Mouse (Mus musculus) ovary, postnatal 36 days (tissue): Measurements from ENCODE around the gene Fam234a.
A peak's percentile ranks its signal among the peaks of the same experiment; 100 is the strongest.
"Not testable (repeated sequence)": the region's sequence is repeated elsewhere in the genome, so short reads cannot be mapped to it uniquely, and the experiment has no call there.

Source experiments
- DNase-seq: peaks from one replicate; pipeline ENCODE4 v3.0.0; 2022; ENCODE audit warnings: low spot score, mixed read lengths

Gene Fam234a

GRCm38 (mm10) chr17:26234386-26234785 is 9.7 kb downstream of the Fam234a start:
- DNase-seq = no peak

- no peak for DNase-seq
These were observed 11.2 kb downstream of the Fam234a start for GRCm38 (mm10) chr17:26232863-26233262.

DNA sequence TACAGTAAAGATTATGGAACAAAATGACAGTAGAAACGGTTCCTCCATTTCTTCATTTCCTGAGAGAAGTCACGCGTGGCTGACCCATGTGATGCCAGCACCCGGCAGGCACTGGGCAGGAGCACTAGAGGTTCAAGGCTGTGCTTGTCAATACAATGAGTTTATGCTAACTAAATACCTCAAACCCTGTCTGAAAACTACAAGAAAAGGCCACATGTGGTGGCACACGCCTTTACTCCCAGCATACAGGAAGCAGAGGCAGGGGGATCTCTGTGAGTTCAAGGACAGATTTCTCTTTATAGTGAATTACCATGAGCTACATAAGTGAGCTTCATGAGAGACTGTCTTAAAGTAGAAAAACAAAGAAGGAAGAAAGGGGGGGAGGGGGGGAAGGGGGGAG is 12.9 kb downstream of the Fam234a start:
- DNase-seq = no peak

- no peak for DNase-seq
These were observed 14.3 kb downstream of the Fam234a start for GRCm38 (mm10) chr17:26229776-26230175.

GRCm38 (mm10) chr17:26225150-26225549 is 18.9 kb downstream of the Fam234a start:
- DNase-seq = no peak

DNA sequence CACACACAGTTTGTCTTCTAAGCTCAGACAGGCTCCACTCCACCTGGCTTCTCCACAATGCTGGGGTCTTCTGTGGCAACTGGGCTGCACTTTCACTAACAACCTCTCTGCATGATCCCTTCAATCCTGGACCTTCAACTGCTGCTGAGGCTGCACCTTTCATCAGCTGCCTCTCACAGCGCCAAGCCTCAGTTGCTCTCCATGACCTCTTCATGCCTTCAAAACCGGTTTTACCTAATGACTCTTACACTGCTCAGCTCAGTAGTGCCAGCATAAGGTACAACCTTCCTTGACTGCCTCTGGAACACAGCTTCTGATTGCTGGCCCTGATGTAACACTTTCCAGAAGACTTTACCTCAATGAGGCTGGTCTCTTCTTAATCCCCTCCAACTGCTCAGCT is 22.5 kb downstream of the Fam234a start:
- DNase-seq = no peak

- no peak for DNase-seq
These were observed 31.4 kb downstream of the Fam234a start for GRCm38 (mm10) chr17:26212681-26213080.

- no peak for DNase-seq
These were observed 31.8 kb downstream of the Fam234a start for GRCm38 (mm10) chr17:26212241-26212640.

GRCm38 (mm10) chr17:26207686-26208085 is 36.4 kb downstream of the Fam234a start, which contains the start of gene Arhgdig:
Gene Arhgdig (minus strand): TSS chr17:26207786.
- no peak for DNase-seq

- no peak for DNase-seq
These were observed 37.6 kb downstream of the Fam234a start for GRCm38 (mm10) chr17:26206392-26206791.

- DNase-seq = no peak
These were observed 39.3 kb downstream of the Fam234a start for GRCm38 (mm10) chr17:26204766-26205165.

DNA sequence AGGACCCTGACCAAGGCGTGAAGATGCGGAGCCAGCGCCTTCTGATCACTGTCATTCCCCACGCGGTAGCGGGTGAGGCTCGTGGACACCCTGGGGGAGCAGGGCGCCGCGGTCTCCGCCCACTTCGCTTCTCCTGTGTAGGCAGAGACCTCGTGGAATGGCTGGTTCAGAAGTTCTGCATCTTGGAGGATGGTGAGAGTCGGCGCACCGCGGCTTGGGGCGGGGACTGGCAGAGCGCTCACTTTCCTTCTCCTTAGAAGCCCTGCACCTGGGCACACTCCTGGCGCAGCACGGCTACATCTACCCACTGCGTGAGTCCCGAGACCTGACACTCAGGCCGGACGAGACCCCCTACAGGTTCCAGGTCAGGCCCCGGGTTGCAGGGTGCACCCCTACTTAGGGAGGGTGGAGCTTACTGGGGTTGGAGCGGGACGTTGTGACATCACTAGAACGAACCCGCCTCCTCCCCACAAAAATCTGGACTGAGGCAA is 40.7 kb downstream of the Fam234a start:
- DNase-seq = peak; percentile 44

GRCm38 (mm10) chr17:26202737-26203136 is 41.3 kb downstream of the Fam234a start, which contains the start of gene Rgs11:
Gene Rgs11 (plus strand): TSS chr17:26202951.
- DNase-seq = peak; percentile 58

DNA sequence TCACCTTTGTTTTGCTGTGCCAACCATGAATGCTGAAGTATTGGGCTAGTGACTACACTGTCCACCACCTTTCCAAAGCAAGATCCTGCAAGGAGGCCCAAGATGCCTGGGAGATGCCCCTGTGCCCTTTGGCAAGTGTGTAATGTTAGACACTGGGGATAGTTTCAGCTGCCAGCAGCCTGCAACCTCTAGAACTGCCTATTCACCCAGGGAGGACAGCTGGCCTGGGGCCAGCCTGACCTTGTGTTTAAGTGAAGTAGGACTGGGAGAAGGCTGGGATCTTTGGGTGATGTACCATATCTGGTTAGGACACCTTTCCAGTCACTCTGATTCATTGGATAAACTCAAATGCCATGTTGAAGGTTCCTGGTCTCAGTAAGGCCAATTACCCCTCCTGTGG is 42.0 kb downstream of the Fam234a start:
- DNase-seq = no peak

- peak; percentile 48 for DNase-seq
These were observed 43.0 kb downstream of the Fam234a start for GRCm38 (mm10) chr17:26200831-26201705.

- DNase-seq = no peak
These were observed 45.1 kb downstream of the Fam234a start, which contains the start of gene Pdia2 for GRCm38 (mm10) chr17:26198892-26199291. Gene Pdia2 (minus strand): TSS chr17:26199087.

DNA sequence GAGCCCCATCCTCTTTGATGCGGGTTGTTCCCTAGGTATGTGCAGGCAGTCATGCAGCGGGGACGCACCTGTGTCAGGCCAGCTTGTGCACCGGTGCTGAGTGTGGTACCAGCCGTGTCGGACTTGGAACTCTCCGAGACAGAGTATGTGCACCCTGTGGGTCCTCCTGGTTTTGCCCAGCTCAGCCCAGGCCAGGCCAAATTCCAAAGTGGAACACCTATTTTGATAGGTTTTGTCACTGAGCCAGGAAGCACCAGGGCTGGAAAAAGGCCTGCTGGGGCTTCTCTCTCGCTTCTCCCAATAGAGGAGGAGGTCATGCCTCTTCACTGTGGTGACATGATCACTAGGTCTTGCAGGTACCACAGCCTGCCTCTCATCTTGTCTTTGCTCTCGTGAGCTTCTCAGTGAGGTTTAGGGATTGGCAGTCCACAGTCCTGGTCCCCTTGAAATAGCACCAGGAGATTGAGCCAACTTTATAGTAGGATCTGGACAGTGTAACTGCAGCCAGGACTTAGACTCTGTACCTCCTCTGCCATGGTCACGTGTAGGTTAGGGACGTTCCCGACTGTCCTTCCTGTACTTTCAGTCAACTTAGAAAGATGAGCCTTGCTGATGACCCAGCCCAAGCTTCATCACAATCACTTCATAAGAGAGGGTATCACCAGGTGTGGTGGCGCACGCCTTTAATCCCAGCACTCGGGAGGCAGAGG is 51.4 kb downstream of the Fam234a start:
- DNase-seq = no peak

- DNase-seq = not testable (repeated sequence)
These were observed 52.6 kb downstream of the Fam234a start for GRCm38 (mm10) chr17:26191486-26191885.

DNA sequence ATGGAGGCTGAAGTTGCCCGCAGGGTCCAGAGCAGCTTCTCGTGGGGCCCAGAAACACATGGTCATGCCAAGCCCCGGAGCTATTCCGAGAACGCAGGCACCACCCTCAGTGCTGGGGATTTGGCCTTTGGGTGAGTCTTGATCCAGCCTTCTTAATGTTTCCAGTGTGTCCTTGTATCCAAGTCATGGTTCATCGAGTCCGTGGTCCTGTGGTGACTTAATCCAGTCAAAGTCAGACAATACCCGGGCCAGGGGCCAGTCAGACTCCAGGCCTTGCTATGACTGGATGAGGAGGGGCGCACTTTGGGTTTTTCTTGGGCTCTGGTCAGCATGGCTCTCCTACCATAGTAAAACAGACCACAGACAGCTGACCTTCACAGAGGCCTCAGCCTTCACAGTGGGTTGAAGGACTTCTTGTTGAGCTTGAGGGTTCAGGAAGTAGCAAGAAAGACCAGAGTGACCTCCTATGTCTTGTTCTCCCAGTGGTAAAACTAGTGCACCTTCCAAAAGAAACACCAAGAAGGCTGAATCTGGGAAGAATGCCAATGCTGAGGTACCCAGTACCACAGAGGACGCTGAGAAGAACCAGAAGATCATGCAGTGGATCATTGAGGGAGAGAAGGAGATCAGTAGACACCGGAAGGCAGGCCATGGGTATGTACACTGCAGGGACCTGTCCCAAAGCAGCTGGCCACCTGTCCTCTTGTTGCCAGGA is 55.8 kb downstream of the Fam234a start:
- DNase-seq = no peak

- DNase-seq = no peak
These were observed 56.5 kb downstream of the Fam234a start for GRCm38 (mm10) chr17:26187592-26187991.

DNA sequence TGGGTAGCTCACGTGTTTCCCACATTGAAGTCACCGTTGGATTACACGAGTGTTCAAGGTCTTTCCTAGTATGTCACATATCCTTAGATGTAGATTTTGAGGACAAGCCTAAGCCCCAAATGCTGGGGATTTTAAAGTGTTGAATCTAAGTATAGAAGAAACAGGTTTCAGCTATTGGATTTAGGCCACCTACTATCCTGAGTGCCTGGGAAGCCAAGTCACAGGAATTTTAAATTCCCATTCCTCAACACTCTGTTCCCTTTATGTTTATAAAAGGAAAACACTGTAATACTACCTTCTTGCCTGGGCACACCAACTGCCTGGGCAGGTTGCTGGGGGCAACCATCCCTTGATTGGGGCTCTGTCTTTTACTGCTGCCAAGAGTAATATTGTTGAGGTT is 62.9 kb downstream of the Fam234a start:
- DNase-seq = no peak

GRCm38 (mm10) chr17:26178611-26179010 is 65.4 kb downstream of the Fam234a start:
- no peak for DNase-seq
